Mouse (Mus musculus): ENCODE measurements at regions not wholly inside any gene's neighbourhood (a gene's known extent, or its start where the extent isn't known, plus 50 kb on each side); places are given as distances from the start of the nearest gene placed in this dataset.

DNA sequence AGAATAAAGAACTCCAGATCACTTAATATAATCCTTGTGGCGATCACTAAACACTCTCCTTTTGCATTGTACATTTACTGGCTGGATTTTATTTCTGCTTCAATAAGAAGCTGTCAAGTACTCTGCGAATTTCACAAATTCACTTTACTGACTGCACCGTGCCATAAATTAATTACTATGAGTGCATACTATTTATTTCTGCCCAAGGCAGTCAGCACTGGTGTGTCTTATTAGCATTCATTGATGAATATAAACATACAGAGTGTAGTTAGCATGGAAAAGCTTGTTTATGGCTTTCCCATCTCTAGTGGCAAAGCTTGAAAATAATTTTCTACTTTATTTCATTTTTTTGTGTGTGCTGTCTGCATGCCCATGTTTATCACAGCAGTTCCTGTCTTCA lies 453.3 kb upstream of the Lmcd1 start:
- 76% methylated on average over 3 of the region's 3 CpGs for WGBS
- DNase-seq (ENCODE audit: extremely low read depth, low read depth, low spot score), result no peak
- Histone ChIP-seq H3K36me3 (ENCODE audit: control insufficient read depth, insufficient read depth, low read length) (no peaks in the 10 kb centered on the region), H3K79me2 (ENCODE audit: control insufficient read depth, insufficient read depth, low read length) (no peaks in the 10 kb centered on the region), H3K4me3 (ENCODE audit: insufficient read depth, low read depth, low read length) (no peak overlapping the region), H3K27ac (replicated peaks; ENCODE audit: insufficient read depth, low read depth, low read length) (no peak overlapping the region), H3K4me1 (ENCODE audit: control insufficient read depth, insufficient read depth, low read length) (no peaks in the 10 kb centered on the region), H3K9ac (ENCODE audit: low read depth, low read length) (no peak overlapping the region), H3K27me3 (ENCODE audit: control insufficient read depth, insufficient read depth, low read length) (no peaks in the 10 kb centered on the region)
- TF ChIP-seq CTCF (IDR thresholded peaks at IDR 0.05; ENCODE audit: low read depth, low read length) (no peak), POLR2A (IDR thresholded peaks at IDR 0.05; ENCODE audit: extremely low read depth, insufficient read depth, low read length) (no peak)

DNA sequence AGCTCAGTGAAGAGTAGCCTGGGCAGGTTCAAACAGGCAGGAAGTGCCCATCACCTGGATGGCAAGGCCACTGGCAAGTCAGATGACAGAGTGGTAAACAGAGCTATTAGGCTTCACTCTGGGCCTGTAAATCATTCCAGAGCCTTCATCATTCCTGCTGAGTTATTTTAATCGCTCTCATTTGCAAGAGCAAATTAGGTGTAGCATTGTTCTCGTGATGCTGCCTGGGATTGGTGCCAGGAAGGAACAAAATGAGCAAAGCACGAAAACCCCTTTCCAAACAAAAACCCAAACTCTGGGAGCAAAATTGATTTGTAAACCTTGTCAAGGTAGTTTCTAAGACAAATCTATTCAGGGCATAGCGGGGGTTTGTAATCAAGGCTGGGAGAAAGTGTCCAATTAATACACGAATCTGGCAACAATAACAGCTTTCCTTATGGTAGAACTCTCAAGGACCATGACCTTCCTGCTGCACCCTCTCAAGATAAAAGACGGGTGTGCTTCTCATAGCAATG lies 429.2 kb upstream of the Lmcd1 start:
- WGBS, result 63% methylated on average over 6 of the region's 6 CpGs
- no peak overlapping the region for H3K4me3 ChIP-seq (ENCODE audit: insufficient read depth, low read depth, low read length)
- TF ChIP-seq POLR2A (IDR thresholded peaks at IDR 0.05; ENCODE audit: extremely low read depth, insufficient read depth, low read length) (no peak), CTCF (IDR thresholded peaks at IDR 0.05; ENCODE audit: low read depth, low read length) (no peak)
- no peaks in the 10 kb centered on the region for H3K4me1 ChIP-seq (ENCODE audit: control insufficient read depth, insufficient read depth, low read length)
- no peaks in the 10 kb centered on the region for H3K36me3 ChIP-seq (ENCODE audit: control insufficient read depth, insufficient read depth, low read length)
- H3K9ac ChIP-seq (ENCODE audit: low read depth, low read length), result no peak overlapping the region
- no peaks in the 10 kb centered on the region for H3K27me3 ChIP-seq (ENCODE audit: control insufficient read depth, insufficient read depth, low read length)
- no peaks in the 10 kb centered on the region for H3K79me2 ChIP-seq (ENCODE audit: control insufficient read depth, insufficient read depth, low read length)
- no peak for DNase-seq (ENCODE audit: extremely low read depth, low read depth, low spot score)
- H3K27ac ChIP-seq (replicated peaks; ENCODE audit: insufficient read depth, low read depth, low read length), result no peak overlapping the region

DNA sequence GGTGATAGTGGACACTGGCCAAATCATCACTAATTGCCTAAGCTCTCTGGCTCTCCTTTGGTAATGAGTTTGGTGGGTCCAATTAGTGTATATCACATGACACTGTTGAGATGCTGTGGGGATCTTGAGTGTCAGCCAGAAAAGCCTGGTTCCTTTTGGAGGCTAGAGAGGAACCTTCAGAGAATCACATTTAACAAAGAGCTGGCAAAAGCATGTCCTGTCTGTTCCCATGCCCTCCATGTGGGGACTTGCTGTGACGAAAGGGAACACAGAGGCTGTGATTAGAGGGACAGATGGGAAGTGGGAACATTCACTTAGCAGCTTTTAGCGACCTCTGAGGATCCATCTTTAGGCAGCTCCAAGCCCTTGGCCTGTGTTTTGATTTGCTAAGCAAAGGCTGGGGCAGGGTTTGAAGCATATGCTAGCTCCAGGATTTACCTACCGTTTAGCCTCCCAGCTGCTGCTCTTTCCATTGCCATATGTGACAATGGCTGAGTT lies 407.4 kb upstream of the Lmcd1 start:
- H3K4me1 ChIP-seq (ENCODE audit: control insufficient read depth, insufficient read depth, low read length), result no peaks in the 10 kb centered on the region
- peak; percentile 50 for DNase-seq (ENCODE audit: extremely low read depth, low read depth, low spot score)

DNA sequence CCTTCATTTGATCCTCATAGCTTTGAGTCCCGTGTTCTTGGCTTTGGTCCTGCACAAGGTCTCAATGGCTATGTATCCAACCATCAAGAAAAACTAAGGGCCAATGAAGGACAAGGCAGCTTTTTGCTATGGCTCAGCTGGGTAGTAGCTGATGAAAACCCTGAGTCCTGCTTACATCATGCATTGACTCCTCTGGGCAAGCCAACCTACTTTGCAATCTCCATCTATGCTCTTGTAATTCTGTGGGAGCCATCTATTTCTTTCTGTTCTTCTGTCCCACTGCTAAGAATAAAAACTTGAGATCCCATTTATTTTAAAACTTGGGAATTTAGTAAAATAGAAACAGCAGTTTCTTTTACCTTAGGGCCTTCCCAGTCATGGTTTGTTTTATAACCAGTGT lies 391.0 kb upstream of the Lmcd1 start:
- H3K36me3 ChIP-seq (ENCODE audit: control insufficient read depth, insufficient read depth, low read length), result no peaks in the 10 kb centered on the region
- WGBS, result 65% methylated on average over 1 of the region's 1 CpGs
- no peak for DNase-seq (ENCODE audit: extremely low read depth, low read depth, low spot score)
- no peaks in the 10 kb centered on the region for H3K27me3 ChIP-seq (ENCODE audit: control insufficient read depth, insufficient read depth, low read length)
- no peak overlapping the region for H3K9ac ChIP-seq (ENCODE audit: low read depth, low read length)
- TF ChIP-seq POLR2A (IDR thresholded peaks at IDR 0.05; ENCODE audit: extremely low read depth, insufficient read depth, low read length) (no peak), CTCF (IDR thresholded peaks at IDR 0.05; ENCODE audit: low read depth, low read length) (no peak)
- no peak overlapping the region for H3K27ac ChIP-seq (replicated peaks; ENCODE audit: insufficient read depth, low read depth, low read length)
- H3K4me1 ChIP-seq (ENCODE audit: control insufficient read depth, insufficient read depth, low read length), result no peaks in the 10 kb centered on the region
- H3K79me2 ChIP-seq (ENCODE audit: control insufficient read depth, insufficient read depth, low read length), result no peaks in the 10 kb centered on the region
- no peak overlapping the region for H3K4me3 ChIP-seq (ENCODE audit: insufficient read depth, low read depth, low read length)

More for the DNA sequence above, 407.4 kb upstream of the Lmcd1 start:
- Histone ChIP-seq H3K27ac (replicated peaks; ENCODE audit: insufficient read depth, low read depth, low read length) (no peak overlapping the region), H3K4me3 (ENCODE audit: insufficient read depth, low read depth, low read length) (no peak overlapping the region), H3K27me3 (ENCODE audit: control insufficient read depth, insufficient read depth, low read length) (no peaks in the 10 kb centered on the region), H3K9ac (ENCODE audit: low read depth, low read length) (no peak overlapping the region), H3K79me2 (ENCODE audit: control insufficient read depth, insufficient read depth, low read length) (no peaks in the 10 kb centered on the region), H3K36me3 (ENCODE audit: control insufficient read depth, insufficient read depth, low read length) (no peaks in the 10 kb centered on the region)
- 65% methylated on average over 3 of the region's 3 CpGs for WGBS
- TF ChIP-seq POLR2A (IDR thresholded peaks at IDR 0.05; ENCODE audit: extremely low read depth, insufficient read depth, low read length), result no peak
- no peak for TF ChIP-seq CTCF (IDR thresholded peaks at IDR 0.05; ENCODE audit: low read depth, low read length)

DNA sequence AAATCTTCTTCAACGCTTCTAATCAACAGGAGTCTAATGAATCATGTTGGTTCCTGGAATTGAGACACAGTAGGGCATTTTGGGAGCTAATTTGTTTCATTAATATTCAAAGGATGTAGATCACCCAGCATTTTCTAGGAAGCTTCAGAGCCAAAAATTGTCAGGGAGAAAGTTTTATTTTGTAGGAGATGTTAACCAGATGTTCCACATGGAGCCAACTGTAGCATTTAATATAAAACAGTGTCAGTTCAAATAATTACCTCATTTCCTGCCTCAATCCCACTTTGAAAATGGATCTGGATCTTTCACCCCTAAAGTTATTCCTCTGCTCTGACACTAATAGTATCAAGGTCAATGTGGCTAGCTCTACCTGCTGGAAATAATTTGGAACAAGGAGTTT lies 389.6 kb upstream of the Lmcd1 start:
- TF ChIP-seq CTCF (IDR thresholded peaks at IDR 0.05; ENCODE audit: low read depth, low read length), result no peak
- TF ChIP-seq POLR2A (IDR thresholded peaks at IDR 0.05; ENCODE audit: extremely low read depth, insufficient read depth, low read length), result no peak
- DNase-seq (ENCODE audit: extremely low read depth, low read depth, low spot score), result no peak
- Histone ChIP-seq H3K27me3 (ENCODE audit: control insufficient read depth, insufficient read depth, low read length) (no peaks in the 10 kb centered on the region), H3K9ac (ENCODE audit: low read depth, low read length) (no peak overlapping the region), H3K36me3 (ENCODE audit: control insufficient read depth, insufficient read depth, low read length) (no peaks in the 10 kb centered on the region), H3K79me2 (ENCODE audit: control insufficient read depth, insufficient read depth, low read length) (no peaks in the 10 kb centered on the region), H3K4me1 (ENCODE audit: control insufficient read depth, insufficient read depth, low read length) (no peaks in the 10 kb centered on the region), H3K4me3 (ENCODE audit: insufficient read depth, low read depth, low read length) (no peak overlapping the region), H3K27ac (replicated peaks; ENCODE audit: insufficient read depth, low read depth, low read length) (no peak overlapping the region)
- WGBS, result 64% methylated on average over 1 of the region's 1 CpGs

DNA sequence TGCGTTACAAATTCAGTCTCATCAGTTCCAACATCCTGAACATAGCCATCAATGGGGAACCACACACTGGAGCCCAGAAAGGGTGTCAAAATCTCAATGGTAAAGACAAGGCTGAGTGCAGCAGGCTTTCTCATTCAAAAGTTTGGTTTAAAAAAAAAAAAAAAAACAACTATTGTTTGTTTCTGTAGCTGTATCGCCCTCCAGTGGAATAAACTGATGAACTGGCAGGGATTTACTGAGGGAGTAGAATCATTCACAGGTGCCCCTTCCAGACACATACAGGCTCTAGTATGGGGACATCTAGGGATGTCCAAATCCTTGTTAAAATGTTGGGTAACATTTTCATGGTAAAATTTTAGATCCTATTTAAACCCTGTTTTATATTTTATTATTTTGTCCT lies 361.6 kb upstream of the Lmcd1 start:
- Histone ChIP-seq H3K27me3 (ENCODE audit: control insufficient read depth, insufficient read depth, low read length) (no peaks in the 10 kb centered on the region), H3K79me2 (ENCODE audit: control insufficient read depth, insufficient read depth, low read length) (no peaks in the 10 kb centered on the region), H3K4me3 (ENCODE audit: insufficient read depth, low read depth, low read length) (no peak overlapping the region), H3K4me1 (ENCODE audit: control insufficient read depth, insufficient read depth, low read length) (no peaks in the 10 kb centered on the region), H3K36me3 (ENCODE audit: control insufficient read depth, insufficient read depth, low read length) (no peaks in the 10 kb centered on the region), H3K9ac (ENCODE audit: low read depth, low read length) (no peak overlapping the region), H3K27ac (replicated peaks; ENCODE audit: insufficient read depth, low read depth, low read length) (no peak overlapping the region)
- DNase-seq (ENCODE audit: extremely low read depth, low read depth, low spot score), result no peak
- TF ChIP-seq POLR2A (IDR thresholded peaks at IDR 0.05; ENCODE audit: extremely low read depth, insufficient read depth, low read length) (no peak), CTCF (IDR thresholded peaks at IDR 0.05; ENCODE audit: low read depth, low read length) (no peak)
- WGBS, result 56% methylated on average over 2 of the region's 2 CpGs
